Mouse (Mus musculus) heart, postnatal 10 days (tissue): ENCODE measurements around the gene Tmem258. TPM values are rescaled to one million over a fixed set of nuclear protein-coding genes. Genes with fewer than 3 reads are reported as not detected.

Source experiments
- DNase-seq, 2 experiments: peaks; one replicate each; pipeline ENCODE4 v3.0.0; 2021
- intact Hi-C: fragments of 180-260 bp; cut with DNase I; formaldehyde crosslinking; loops from one replicate; pipeline ENCODE4 v1.15.1; 2025
- total RNA-seq, 2 experiments: library from RNA; stranded (reverse); gene quantifications; 2 replicates each; pipeline ENCODE4 v1.2.3; 2021

Gene Tmem258
- total RNA-seq, 2 experiments from 2014 or later = 145 TPM

- intact Hi-C loops = no loop called here
- peak; percentile 31 to 67 for DNase-seq
Observed at GRCm38 (mm10) chr19:10219108-10219507, 15.3 kb downstream of the Tmem258 start.

GRCm38 (mm10) chr19:10219593-10219992 lies 15.8 kb downstream of the Tmem258 start:
- intact Hi-C loops = no loop called here
- DNase-seq = no peak

GRCm38 (mm10) chr19:10221585-10221984 lies 17.8 kb downstream of the Tmem258 start:
- DNase-seq = no peak
- intact Hi-C loops = no loop called here

GRCm38 (mm10) chr19:10222656-10223055 lies 18.8 kb downstream of the Tmem258 start:
- intact Hi-C loops = no loop called here
- no peak for DNase-seq

- intact Hi-C loops = no loop called here
- no peak for DNase-seq
Observed at GRCm38 (mm10) chr19:10223561-10223960, 19.7 kb downstream of the Tmem258 start.

GRCm38 (mm10) chr19:10224637-10225453 lies 21.0 kb downstream of the Tmem258 start:
- DNase-seq = no peak
- intact Hi-C loops = no loop called here

- DNase-seq = no peak
- intact Hi-C loops = no loop called here
Observed at GRCm38 (mm10) chr19:10225767-10226166, 22.0 kb downstream of the Tmem258 start.

GRCm38 (mm10) chr19:10231016-10231415 lies 27.2 kb downstream of the Tmem258 start:
- intact Hi-C loops = no loop called here
- no peak for DNase-seq

- no peak for DNase-seq
- intact Hi-C loops = no loop called here
Observed at GRCm38 (mm10) chr19:10231871-10232270, 28.1 kb downstream of the Tmem258 start.

- DNase-seq = no peak
- intact Hi-C loops = no loop called here
Observed at GRCm38 (mm10) chr19:10232327-10233017, 28.7 kb downstream of the Tmem258 start.

- intact Hi-C loops = no loop called here
- no peak for DNase-seq
Observed at GRCm38 (mm10) chr19:10235784-10236565, 32.2 kb downstream of the Tmem258 start.

GRCm38 (mm10) chr19:10238477-10238876 lies 34.7 kb downstream of the Tmem258 start:
- intact Hi-C loops = no loop called here
- DNase-seq = peak; percentile 26 to 30

- DNase-seq = no peak
- intact Hi-C loops = no loop called here
Observed at GRCm38 (mm10) chr19:10239419-10239818, 35.6 kb downstream of the Tmem258 start.

GRCm38 (mm10) chr19:10239975-10240653 lies 36.3 kb downstream of the Tmem258 start:
- intact Hi-C loops = no loop called here

GRCm38 (mm10) chr19:10240654-10241305 lies 37.0 kb downstream of the Tmem258 start, which contains the start of gene Myrf:
TSS of gene Myrf (minus strand) at chr19:10240748.
- peak; percentile 77 to 85 for DNase-seq
- intact Hi-C loops = no loop called here

More at GRCm38 (mm10) chr19:10239975-10240653, 36.3 kb downstream of the Tmem258 start:
- no peak for DNase-seq

GRCm38 (mm10) chr19:10242916-10243315 lies 39.1 kb downstream of the Tmem258 start:
- no peak for DNase-seq

GRCm38 (mm10) chr19:10244183-10244582 lies 40.4 kb downstream of the Tmem258 start:
- peak; percentile 42 to 68 for DNase-seq
- intact Hi-C loops = no loop called here

More at GRCm38 (mm10) chr19:10242916-10243315, 39.1 kb downstream of the Tmem258 start:
- intact Hi-C loops = no loop called here

GRCm38 (mm10) chr19:10247165-10247564 lies 43.4 kb downstream of the Tmem258 start:
- no peak for DNase-seq
- intact Hi-C loops = no loop called here

GRCm38 (mm10) chr19:10248128-10248527 lies 44.3 kb downstream of the Tmem258 start:
- DNase-seq = peak; percentile 29 to 44
- intact Hi-C loops = no loop called here
